Mouse (Mus musculus): ENCODE measurements around the gene Syt16. TPM values are rescaled to one million over a fixed set of nuclear protein-coding genes. Genes with fewer than 3 reads are reported as not detected.

Gene Syt16
- polyA plus RNA-seq, 1 experiment from 2014 or later, result 66.8 TPM

GRCm38 (mm10) chr12:73978144-73978543, 19.3 kb upstream of the Syt16 start:
- Histone ChIP-seq H3K4me1 (peaks cover 2% of the 10 kb centered on the region; the same call in 1 of the 2 replicates), H3K36me3 (peaks cover 67% of the 10 kb centered on the region), H3K4me3 (no peak overlapping the region), H3K9me3 (no peaks in the 10 kb centered on the region), H3K9ac (replicated peaks) (no peak overlapping the region), H3K27ac (replicated peaks) (no peak overlapping the region), H3K27me3 (no peaks in the 10 kb centered on the region), H3K4me2 (replicated peaks) (no peak overlapping the region)
- 92% methylated on average over 3 of the region's 3 CpGs for WGBS
- ATAC-seq (replicated peaks), result no peak

GRCm38 (mm10) chr12:73979667-73980066, 17.8 kb upstream of the Syt16 start:
- 94% methylated on average over 5 of the region's 5 CpGs for WGBS
- peaks cover 69% of the 10 kb centered on the region for H3K36me3 ChIP-seq
- no peak overlapping the region for H3K4me3 ChIP-seq
- no peaks in the 10 kb centered on the region for H3K9me3 ChIP-seq
- no peaks in the 10 kb centered on the region for H3K27me3 ChIP-seq
- ATAC-seq (replicated peaks), result no peak
- H3K27ac ChIP-seq (replicated peaks), result no peak overlapping the region
- H3K4me1 ChIP-seq, result peaks cover 2% of the 10 kb centered on the region; the same call in 1 of the 2 replicates
- H3K9ac ChIP-seq (replicated peaks), result no peak overlapping the region
- H3K4me2 ChIP-seq (replicated peaks), result no peak overlapping the region

- Histone ChIP-seq H3K27me3 (no peaks in the 10 kb centered on the region), H3K4me1 (peaks cover 2% of the 10 kb centered on the region; the same call in 1 of the 2 replicates), H3K9me3 (no peaks in the 10 kb centered on the region), H3K4me3 (no peak overlapping the region), H3K4me2 (replicated peaks) (no peak overlapping the region), H3K36me3 (peaks cover 55% of the 10 kb centered on the region), H3K9ac (replicated peaks) (no peak overlapping the region), H3K27ac (replicated peaks) (no peak overlapping the region)
- WGBS, result 48% methylated on average over 14 of the region's 14 CpGs
- ATAC-seq (replicated peaks), result peak; percentile 90
Observed at GRCm38 (mm10) chr12:73982533-73982932, 14.9 kb upstream of the Syt16 start.

GRCm38 (mm10) chr12:73986299-73986698, 11.2 kb upstream of the Syt16 start:
- peaks cover 2% of the 10 kb centered on the region; the same call in 1 of the 2 replicates for H3K4me1 ChIP-seq
- no peak for ATAC-seq (replicated peaks)

GRCm38 (mm10) chr12:73988393-73989008, 9.0 kb upstream of the Syt16 start:
- peaks cover 20% of the 10 kb centered on the region for H3K36me3 ChIP-seq
- H3K4me3 ChIP-seq, result no peak overlapping the region
- H3K27ac ChIP-seq (replicated peaks), result no peak overlapping the region
- 85% methylated on average over 4 of the region's 4 CpGs for whole genome bisulfite sequencing
- H3K9me3 ChIP-seq, result no peaks in the 10 kb centered on the region
- no peak overlapping the region for H3K4me2 ChIP-seq (replicated peaks)
- no peaks in the 10 kb centered on the region for H3K4me1 ChIP-seq
- no peak overlapping the region for H3K9ac ChIP-seq (replicated peaks)
- ATAC-seq (replicated peaks), result no peak
- H3K27me3 ChIP-seq, result no peaks in the 10 kb centered on the region

More at GRCm38 (mm10) chr12:73986299-73986698, 11.2 kb upstream of the Syt16 start:
- Histone ChIP-seq H3K9ac (replicated peaks) (no peak overlapping the region), H3K9me3 (no peaks in the 10 kb centered on the region), H3K4me3 (no peak overlapping the region), H3K4me2 (replicated peaks) (no peak overlapping the region), H3K27ac (replicated peaks) (no peak overlapping the region), H3K36me3 (peaks cover 32% of the 10 kb centered on the region), H3K27me3 (no peaks in the 10 kb centered on the region)
- 76% methylated on average over 7 of the region's 7 CpGs for WGBS

- Histone ChIP-seq H3K27me3 (no peaks in the 10 kb centered on the region), H3K4me1 (no peaks in the 10 kb centered on the region), H3K27ac (replicated peaks) (no peak overlapping the region), H3K4me3 (no peak overlapping the region), H3K4me2 (replicated peaks) (no peak overlapping the region), H3K9ac (replicated peaks) (no peak overlapping the region), H3K36me3 (peaks cover 11% of the 10 kb centered on the region), H3K9me3 (no peaks in the 10 kb centered on the region)
- peak; percentile 29; the same call in 1 of the 2 replicates for ATAC-seq (replicated peaks)
Observed at GRCm38 (mm10) chr12:73989594-73989993, 7.9 kb upstream of the Syt16 start.

GRCm38 (mm10) chr12:73996906-73997296, 560 bp upstream of the Syt16 start:
- 14% methylated on average over 12 of the region's 12 CpGs for WGBS
- Histone ChIP-seq H3K27me3 (no peaks in the 10 kb centered on the region), H3K36me3 (no peaks in the 10 kb centered on the region), H3K27ac (replicated peaks) (peak overlapping the region; percentile 75), H3K4me1 (peaks cover 16% of the 10 kb centered on the region), H3K9me3 (no peaks in the 10 kb centered on the region), H3K9ac (replicated peaks) (peak overlapping the region; percentile 80), H3K4me3 (peak overlapping the region; percentile 79), H3K4me2 (replicated peaks) (peak overlapping the region; percentile 72)
- ATAC-seq (replicated peaks), result peak; percentile 51

GRCm38 (mm10) chr12:73998128-73998456, 631 bp downstream of the Syt16 start:
- Histone ChIP-seq H3K4me3 (peak overlapping the region; percentile 79), H3K4me1 (peaks cover 16% of the 10 kb centered on the region), H3K9ac (replicated peaks) (peak overlapping the region; percentile 80), H3K27me3 (no peaks in the 10 kb centered on the region), H3K4me2 (replicated peaks) (peak overlapping the region; percentile 72), H3K27ac (replicated peaks) (peak overlapping the region; percentile 75), H3K36me3 (no peaks in the 10 kb centered on the region), H3K9me3 (no peaks in the 10 kb centered on the region)
- ATAC-seq (replicated peaks), result no peak
- WGBS, result 26% methylated on average over 5 of the region's 5 CpGs

- H3K36me3 ChIP-seq, result no peaks in the 10 kb centered on the region
- no peak for ATAC-seq (replicated peaks)
- H3K4me2 ChIP-seq (replicated peaks), result no peak overlapping the region
- H3K9me3 ChIP-seq, result no peaks in the 10 kb centered on the region
- no peak overlapping the region for H3K4me3 ChIP-seq
- peaks cover 9% of the 10 kb centered on the region for H3K4me1 ChIP-seq
- no peak overlapping the region for H3K27ac ChIP-seq (replicated peaks)
- WGBS, result 90% methylated on average over 9 of the region's 9 CpGs
- H3K9ac ChIP-seq (replicated peaks), result no peak overlapping the region
- no peaks in the 10 kb centered on the region for H3K27me3 ChIP-seq
Observed at GRCm38 (mm10) chr12:74002449-74002848, 5.0 kb downstream of the Syt16 start.

- Histone ChIP-seq H3K4me3 (no peak overlapping the region), H3K36me3 (no peaks in the 10 kb centered on the region)
- ATAC-seq (replicated peaks), result no peak; the same call in 1 of the 2 replicates
Observed at GRCm38 (mm10) chr12:74009448-74009911, 12.0 kb downstream of the Syt16 start.

GRCm38 (mm10) chr12:74013739-74014138, 16.3 kb downstream of the Syt16 start:
- no peak overlapping the region for H3K9ac ChIP-seq (replicated peaks)
- no peak overlapping the region for H3K4me3 ChIP-seq
- no peaks in the 10 kb centered on the region for H3K9me3 ChIP-seq
- peak; percentile 85 for ATAC-seq (replicated peaks)
- no peaks in the 10 kb centered on the region for H3K27me3 ChIP-seq
- no peaks in the 10 kb centered on the region for H3K36me3 ChIP-seq
- no peak overlapping the region for H3K4me2 ChIP-seq (replicated peaks)
- H3K4me1 ChIP-seq, result peaks cover 8% of the 10 kb centered on the region
- no peak overlapping the region for H3K27ac ChIP-seq (replicated peaks)
- WGBS, result 1% methylated on average over 6 of the region's 6 CpGs

More at GRCm38 (mm10) chr12:74009448-74009911, 12.0 kb downstream of the Syt16 start:
- WGBS, result 21% methylated on average over 8 of the region's 8 CpGs
- H3K4me2 ChIP-seq (replicated peaks), result no peak overlapping the region
- H3K9me3 ChIP-seq, result no peaks in the 10 kb centered on the region
- no peaks in the 10 kb centered on the region for H3K27me3 ChIP-seq
- no peak overlapping the region for H3K27ac ChIP-seq (replicated peaks)
- H3K4me1 ChIP-seq, result peaks cover 8% of the 10 kb centered on the region
- H3K9ac ChIP-seq (replicated peaks), result no peak overlapping the region

GRCm38 (mm10) chr12:74014739-74015270, 17.3 kb downstream of the Syt16 start:
- H3K9ac ChIP-seq (replicated peaks), result no peak overlapping the region
- no peak overlapping the region for H3K27ac ChIP-seq (replicated peaks)
- no peak overlapping the region for H3K4me2 ChIP-seq (replicated peaks)
- no peaks in the 10 kb centered on the region for H3K27me3 ChIP-seq
- ATAC-seq (replicated peaks), result no peak
- no peak overlapping the region for H3K4me3 ChIP-seq
- H3K9me3 ChIP-seq, result no peaks in the 10 kb centered on the region
- peaks cover 4% of the 10 kb centered on the region for H3K4me1 ChIP-seq
- no peaks in the 10 kb centered on the region for H3K36me3 ChIP-seq
- WGBS, result 65% methylated on average over 7 of the region's 7 CpGs

GRCm38 (mm10) chr12:74015491-74015890, 18.0 kb downstream of the Syt16 start:
- no peak overlapping the region for H3K27ac ChIP-seq (replicated peaks)
- H3K36me3 ChIP-seq, result no peaks in the 10 kb centered on the region
- no peak overlapping the region for H3K4me3 ChIP-seq
- no peak overlapping the region for H3K4me2 ChIP-seq (replicated peaks)
- no peak overlapping the region for H3K9ac ChIP-seq (replicated peaks)
- WGBS, result 78% methylated on average over 5 of the region's 5 CpGs
- no peaks in the 10 kb centered on the region for H3K27me3 ChIP-seq
- H3K4me1 ChIP-seq, result peaks cover 4% of the 10 kb centered on the region
- ATAC-seq (replicated peaks), result no peak
- no peaks in the 10 kb centered on the region for H3K9me3 ChIP-seq
